Mouse (Mus musculus) ovary, postnatal 14 days (tissue): ENCODE measurements around the gene Akap8l.

Source experiments
- DNase-seq: peaks from one replicate; pipeline ENCODE4 v3.0.0; 2022; ENCODE audit warnings: low spot score

Akap8l gene

DNA sequence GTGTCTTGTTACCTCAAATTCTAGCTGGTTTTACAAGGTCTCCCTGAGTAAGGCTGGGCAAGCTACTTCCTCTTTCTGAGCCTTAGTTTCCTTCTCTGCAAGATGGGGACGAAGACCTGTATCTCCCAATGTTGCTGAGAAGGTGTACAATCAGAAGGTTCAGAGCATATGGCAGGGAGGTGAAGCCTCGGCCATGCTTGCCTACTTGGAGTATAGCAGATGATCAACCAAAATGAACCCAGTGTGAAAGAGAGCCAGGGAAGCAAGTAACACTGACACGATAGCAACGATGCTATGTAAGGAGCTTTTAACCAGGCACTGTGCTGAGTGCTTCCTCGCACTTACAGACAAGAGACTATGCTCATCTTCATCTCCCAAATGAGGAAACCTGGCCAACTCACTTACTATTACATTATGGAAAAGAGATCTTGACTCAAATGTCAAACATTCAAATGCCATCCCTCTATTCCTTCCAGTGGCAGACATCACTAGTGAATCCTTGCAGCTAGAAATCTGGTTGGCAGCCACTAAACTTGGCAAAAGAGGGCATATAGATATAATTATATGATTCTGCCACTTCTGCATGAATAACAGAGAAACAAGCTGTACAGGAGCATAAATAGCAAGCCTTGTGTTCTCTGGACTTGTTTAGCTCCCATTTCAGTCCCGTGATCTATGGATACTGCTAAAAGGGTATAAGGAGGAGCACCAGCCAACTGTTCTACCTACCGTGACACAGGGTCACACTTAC is 8.0 kb upstream of the Akap8l start:
- DNase-seq, result no peak

DNA sequence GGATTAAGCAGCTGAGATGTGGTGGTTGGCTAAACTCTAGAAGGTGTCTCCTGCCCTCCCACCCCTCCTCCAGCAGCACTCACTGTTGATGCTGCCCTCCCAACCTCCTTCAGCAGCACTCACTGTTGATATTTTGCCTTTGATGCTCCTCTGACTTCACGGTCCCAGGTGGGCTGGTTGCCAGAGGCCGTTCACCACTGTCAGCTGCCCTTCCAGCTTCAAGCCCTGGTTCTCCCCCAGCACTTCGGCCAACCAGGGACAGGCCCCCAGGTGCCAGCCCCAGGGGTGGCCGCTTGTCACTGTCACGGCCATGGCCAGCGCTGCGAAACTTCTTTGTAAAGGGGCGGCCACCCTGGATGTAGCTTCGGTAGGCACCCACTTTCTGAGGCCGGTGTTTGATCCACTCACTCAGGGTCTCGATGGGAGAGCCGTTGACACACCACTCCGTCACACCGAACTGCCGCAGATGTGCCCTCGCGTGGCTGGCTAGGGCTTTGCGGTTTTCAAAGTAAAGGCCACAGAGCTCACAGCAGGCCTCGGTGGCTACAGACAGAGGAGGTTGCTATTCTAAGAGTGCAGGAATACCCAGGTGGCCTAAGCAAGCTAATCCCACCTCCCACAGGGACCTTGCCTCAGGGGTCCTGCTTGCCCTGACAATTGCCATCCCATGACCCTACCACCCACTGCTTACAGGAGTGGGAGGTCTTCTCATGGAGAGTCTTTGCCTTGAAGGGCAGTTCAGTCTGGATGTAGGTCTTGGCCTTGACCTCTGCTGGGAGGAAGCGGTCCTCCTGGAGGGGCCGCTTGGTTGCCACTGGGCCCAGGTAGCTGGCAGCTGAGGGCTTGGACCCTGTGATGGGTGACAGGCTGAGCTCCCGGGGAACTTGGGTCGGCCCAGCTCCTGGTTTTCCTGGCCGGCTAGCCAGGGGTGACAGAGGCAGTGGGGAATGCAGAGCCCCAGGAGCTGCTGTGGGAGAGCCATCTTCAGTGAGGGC is 6.7 kb upstream of the Akap8l start:
- no peak for DNase-seq

- no peak for DNase-seq
Observed at GRCm38 (mm10) chr17:32356281-32356680, 5.9 kb upstream of the Akap8l start.

DNA sequence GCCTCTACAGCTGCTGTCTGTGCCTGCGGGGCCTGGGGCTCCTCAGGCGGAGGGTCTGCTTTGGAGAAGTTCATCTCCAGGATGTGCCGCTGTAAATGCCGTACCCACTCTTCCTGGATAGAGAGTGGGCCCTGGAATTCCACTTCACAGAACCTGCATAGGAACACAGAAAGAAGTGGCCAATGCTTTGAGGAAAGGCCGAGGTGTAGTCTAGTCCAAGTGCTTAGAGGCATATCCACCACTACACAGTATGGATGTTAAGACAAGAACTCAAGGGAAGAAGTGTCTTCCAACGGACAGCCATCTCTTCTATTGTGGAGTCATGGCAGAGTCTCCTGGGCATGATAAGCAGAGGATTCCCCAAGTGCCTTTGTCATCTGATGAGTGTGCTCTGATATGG is 4.6 kb upstream of the Akap8l start:
- DNase-seq, result no peak

DNA sequence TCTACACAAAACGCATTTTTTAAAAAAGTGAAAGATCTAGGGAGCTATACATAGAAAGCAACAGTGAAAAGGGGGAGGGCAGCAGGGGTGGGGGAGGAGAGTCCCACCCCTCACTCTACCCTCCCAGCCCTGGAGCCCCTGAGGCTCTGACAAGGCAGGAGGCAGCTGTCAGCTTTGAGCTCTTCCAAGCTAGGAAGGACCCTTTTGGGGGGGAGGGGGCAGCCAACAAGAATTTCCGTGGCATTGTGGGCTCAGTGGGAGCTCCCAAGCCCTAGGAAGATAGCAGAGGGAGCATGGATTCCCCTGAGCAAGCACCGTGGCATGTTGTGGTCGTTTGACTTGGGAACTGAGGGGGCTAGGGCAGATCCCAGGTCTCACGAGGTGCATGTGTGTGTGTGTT is 3.8 kb upstream of the Akap8l start:
- no peak for DNase-seq

DNA sequence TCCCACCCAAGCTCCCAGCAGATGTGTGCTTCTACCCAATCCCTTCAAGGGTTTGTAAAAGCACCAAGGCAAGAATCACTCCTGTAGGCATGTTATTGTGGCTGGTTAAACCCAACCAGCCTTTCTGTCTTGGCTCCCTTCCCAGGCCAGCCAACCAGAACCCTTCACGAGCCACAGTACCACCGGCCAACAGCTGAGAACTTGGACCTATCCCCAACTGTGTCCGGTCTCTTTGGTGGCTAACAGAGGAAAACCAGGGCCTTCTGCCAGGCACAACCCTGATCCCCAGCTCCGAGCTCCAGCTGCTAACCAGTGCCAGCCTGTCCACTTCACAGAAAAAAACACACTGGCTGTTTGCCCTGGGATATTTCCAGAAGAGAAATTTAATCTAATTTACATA is 3.3 kb upstream of the Akap8l start:
- peak; percentile 39 for DNase-seq

- no peak for DNase-seq
Observed at GRCm38 (mm10) chr17:32351726-32352125, 1.3 kb upstream of the Akap8l start.

DNA sequence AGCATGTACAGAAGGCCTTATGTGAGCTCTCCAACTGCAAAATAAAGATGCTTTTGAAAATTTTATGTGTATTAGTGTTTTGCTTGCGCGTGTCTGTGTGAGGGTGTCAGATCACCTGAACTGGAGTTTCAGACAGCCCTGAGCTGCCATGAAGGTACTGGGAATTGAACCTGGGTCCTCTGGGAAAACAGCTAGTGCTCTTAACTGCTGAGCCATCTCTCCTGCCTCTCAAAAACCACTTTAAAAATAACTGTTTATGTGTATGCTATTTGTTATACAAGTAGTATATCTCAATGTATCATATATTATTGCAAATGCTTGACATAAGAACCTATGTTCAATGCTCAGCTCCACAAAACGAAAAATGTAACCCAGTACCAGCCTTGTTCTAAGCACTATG is 862 bp upstream of the Akap8l start:
- no peak for DNase-seq

GRCm38 (mm10) chr17:32349851-32350381 is 491 bp downstream of the Akap8l start:
- DNase-seq, result no peak

DNA sequence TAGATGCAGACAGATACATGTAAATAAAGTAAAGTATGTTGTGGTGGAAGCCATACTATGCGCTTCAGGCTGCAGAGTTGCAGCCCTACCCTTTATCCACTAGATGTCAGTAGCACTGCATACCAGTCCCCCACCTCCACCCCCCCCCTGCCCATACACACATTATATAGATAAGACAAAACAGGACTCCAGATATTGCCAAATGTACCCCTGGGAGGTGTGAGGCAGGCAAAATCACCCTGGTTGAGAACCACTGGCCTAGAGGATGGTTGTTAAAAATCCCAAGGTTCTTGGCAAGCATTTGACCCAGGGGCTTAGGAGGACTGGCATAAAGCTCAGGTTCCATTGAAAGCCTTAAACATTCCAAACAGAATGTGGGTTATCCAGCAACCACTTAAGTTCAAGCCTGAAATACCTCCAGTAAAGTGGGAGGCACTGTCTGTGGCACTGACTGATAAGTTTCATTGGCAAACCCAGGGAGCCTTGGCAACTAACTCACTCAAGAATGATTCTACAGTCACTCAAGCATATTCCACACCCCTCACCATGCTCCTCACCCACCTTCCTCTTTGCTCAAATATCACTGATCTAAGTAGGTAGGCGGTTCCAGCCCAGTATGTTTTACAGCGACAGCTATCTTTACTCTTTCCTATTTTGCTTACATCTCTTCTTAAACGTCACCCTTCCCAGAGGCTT is 1.2 kb downstream of the Akap8l start:
- DNase-seq, result no peak

- no peak for DNase-seq
Observed at GRCm38 (mm10) chr17:32348406-32348805, 2.0 kb downstream of the Akap8l start.

DNA sequence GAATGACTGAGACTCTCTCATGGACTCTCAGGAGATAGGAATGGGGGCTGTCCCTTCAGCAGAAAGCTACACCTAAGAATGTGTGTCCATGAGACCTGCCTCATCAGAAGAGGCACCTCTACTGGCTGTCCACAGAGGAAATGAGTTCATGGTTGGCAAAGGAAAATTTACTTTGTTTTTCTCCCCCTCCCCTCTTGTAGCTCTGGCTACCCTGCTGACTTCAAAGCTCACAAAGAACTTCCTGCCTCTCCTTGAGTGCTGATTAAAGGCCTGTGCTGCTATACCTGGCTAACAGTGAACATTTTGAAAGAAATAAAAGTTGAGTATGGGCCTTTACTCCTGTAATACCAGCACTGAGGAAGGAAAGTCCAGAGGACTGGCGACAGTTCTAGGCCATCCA is 9.3 kb downstream of the Akap8l start:
- no peak for DNase-seq

DNA sequence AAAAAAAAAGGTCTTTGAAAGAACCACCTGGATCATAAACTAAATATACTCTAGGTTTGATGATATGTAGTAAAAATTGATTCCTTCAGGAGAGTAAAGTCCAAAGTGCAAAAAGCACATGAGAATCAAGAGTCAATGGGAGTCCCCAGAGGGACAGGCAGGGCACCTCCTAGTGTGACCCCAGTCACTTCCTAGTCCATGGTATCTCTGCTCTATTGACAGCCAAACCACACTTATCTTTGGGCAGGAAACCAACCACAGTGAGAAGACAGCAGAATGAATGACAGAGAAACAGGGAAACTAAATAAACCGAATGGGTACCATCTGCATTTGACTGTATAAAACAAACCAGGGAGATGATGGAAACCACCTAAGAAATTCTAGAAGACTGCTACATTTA is 10.3 kb downstream of the Akap8l start:
- no peak for DNase-seq

DNA sequence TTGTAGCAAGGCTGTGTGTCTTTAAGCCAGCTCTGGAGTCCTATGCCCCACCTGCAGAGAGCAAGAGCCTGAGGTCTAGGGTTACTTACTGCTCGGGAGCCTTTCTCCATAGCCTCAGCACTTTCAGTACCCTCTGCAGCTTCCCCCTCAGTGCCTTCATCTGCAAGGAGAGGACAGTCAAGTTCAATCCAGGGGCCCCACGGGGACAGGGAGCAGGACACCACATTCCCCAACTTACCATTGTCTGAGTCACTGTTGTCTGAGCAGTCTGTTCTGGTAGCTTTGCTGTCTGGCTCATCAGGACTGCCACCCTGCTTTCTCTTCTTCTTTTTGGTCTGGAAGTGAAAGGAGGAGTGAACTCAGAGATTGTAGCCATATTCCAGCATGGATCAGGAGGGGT is 14.5 kb downstream of the Akap8l start:
- DNase-seq, result no peak

DNA sequence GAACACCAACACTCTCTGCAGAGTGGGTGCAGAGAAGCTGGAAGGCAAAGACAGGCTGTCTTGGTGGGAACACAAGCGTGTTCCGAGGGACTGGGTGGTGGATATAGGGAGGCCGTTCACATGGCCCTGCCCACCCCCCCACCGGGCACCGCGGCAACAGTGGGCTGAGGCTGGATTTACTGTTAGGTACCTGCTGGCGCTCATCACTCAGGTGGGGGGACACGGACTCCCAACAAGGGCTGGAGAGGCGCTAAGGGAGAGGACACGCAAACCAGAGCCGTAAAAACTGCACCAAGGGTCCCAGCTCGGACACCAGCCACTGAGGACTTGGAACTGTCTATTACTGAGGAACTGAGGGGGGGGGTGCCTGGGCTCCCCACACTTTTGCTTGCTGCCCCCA is 15.5 kb downstream of the Akap8l start:
- DNase-seq, result no peak

GRCm38 (mm10) chr17:32333675-32334303 is 16.6 kb downstream of the Akap8l start:
- DNase-seq, result no peak

DNA sequence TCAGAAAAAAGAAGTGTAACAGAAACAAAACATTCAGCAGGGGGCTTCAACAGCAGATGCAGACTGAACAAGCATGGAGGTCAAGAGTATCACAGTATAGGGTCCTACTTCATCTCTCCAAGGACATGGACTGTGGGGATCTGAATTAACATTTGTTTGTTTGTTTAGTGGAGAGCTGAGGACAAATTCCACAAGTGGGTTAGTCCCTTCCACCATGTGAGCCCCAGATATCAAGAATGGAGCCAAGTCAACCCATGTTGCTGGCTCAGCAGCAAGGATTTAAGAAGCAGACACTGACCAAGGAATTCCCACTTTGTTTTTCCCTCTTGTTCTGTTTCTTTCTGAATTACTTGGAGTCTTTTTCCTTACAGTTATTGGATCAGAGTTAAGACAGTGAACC is 22.9 kb downstream of the Akap8l start:
- DNase-seq, result no peak

GRCm38 (mm10) chr17:32322809-32323208 is 27.6 kb downstream of the Akap8l start:
- DNase-seq, result no peak

DNA sequence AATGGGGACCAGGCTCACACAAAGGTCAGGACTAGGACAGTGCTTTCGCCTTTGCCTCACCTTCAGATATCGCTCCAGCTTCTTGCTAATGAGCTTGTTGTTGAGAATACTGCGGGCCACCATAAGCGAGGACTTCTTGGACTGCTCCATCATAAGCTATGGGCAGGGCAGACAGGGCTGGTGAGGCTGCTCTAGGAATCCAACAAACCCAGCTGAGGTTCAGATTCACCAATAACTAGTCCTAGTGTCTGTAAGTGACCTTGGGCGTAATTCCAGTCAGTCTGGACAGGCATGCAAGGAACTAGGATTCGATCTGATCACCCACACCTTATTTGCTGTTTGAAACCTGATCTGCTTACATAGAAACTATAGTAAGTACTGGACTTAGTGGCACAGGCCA is 28.6 kb downstream of the Akap8l start:
- no peak for DNase-seq

- DNase-seq, result no peak
Observed at GRCm38 (mm10) chr17:32321390-32321734, 29.0 kb downstream of the Akap8l start.

DNA sequence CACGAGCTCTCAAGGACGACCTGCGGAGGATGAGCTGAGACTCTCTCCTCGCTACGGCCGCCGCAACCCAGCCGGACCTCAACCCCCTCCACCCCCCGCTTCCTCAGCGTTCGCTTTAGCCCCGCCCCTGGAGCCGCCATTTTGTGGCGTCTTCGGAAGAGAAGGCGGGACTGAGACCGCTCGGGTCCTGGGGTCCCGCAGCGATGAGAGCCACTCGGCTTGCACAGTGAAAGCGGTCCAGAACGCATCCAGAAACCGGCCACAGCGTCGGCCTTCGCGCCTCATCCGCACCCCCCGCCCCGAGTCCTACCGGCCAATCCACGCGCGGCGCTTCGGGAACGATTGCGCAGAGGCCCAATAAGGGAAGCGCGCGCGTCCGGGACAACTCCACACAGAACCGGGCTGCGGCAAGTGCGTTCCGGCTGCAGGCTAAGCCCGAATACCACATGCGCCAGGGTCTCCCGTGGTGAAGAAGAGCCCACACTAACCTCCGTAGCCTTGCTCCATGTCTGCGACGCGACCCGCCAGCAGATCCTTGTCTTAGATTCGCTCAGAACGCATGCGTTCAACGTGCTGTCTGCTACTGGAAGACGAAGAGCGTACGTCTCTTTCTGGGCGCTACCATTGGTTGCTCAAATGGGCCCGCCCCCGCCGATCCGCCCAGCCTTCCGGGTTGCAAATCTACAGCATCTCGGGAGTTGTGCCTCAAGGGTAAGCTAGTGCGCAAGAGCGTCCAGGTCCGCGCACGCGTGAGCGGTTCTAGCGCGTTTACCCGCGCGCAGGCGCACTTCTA is 29.6 kb downstream of the Akap8l start, which contains the start of gene Akap8:
Akap8 (minus strand) TSS at position 642 of the 793 bp plus-strand sequence.
- DNase-seq, result peak; percentile 91
